Mouse (Mus musculus) stomach, embryonic 16.5 days (tissue): ENCODE measurements around the gene Slc39a7. TPM values are rescaled to one million over a fixed set of nuclear protein-coding genes. Genes with fewer than 3 reads are reported as not detected.

Source experiments
- ATAC-seq: fragments of 200-750 bp; cut with Nextera tagmentation; 2 replicates; pipeline ENCODE4 v1.8.0; 2017; ENCODE audit warnings: moderate number of reproducible peaks, moderate TSS enrichment; ENCODE audit not compliant: insufficient read depth, low FRiP score
- H3K27ac ChIP-seq: fragments of 300-500 bp; sonication (generic); 2 replicates; pipeline ENCODE4 v1.5.1; 2014; ENCODE audit warnings: low read length
- H3K27me3 ChIP-seq: fragments of 300-500 bp; sonication (generic); 2 replicates; pipeline ENCODE4 v1.6.1; 2014; ENCODE audit warnings: low read length, control low read depth, mixed read lengths; ENCODE audit not compliant: control insufficient read depth, insufficient read depth
- H3K36me3 ChIP-seq: fragments of 300-500 bp; sonication (generic); 2 replicates; pipeline ENCODE4 v1.6.1; 2014; ENCODE audit warnings: low read length; ENCODE audit not compliant: control insufficient read depth, insufficient read depth
- H3K4me1 ChIP-seq: fragments of 300-500 bp; sonication (generic); 2 replicates; pipeline ENCODE4 v1.6.1; 2014; ENCODE audit warnings: low read length, control low read depth, mixed read lengths; ENCODE audit not compliant: control insufficient read depth, insufficient read depth
- H3K4me2 ChIP-seq: fragments of 300-500 bp; sonication (generic); 2 replicates; pipeline ENCODE4 v1.6.1; 2014; ENCODE audit warnings: low read depth, low read length, mixed read lengths
- H3K4me3 ChIP-seq: fragments of 300-500 bp; sonication (generic); replicated peaks from 2 replicates; pipeline ENCODE4 v1.5.1; 2014; ENCODE audit warnings: mild to moderate bottlenecking, low read length
- H3K9ac ChIP-seq: fragments of 300-500 bp; sonication (generic); 2 replicates; pipeline ENCODE4 v1.6.1; 2014; ENCODE audit warnings: low read length
- H3K9me3 ChIP-seq: fragments of 300-500 bp; sonication (generic); replicated peaks from 2 replicates; pipeline ENCODE4 v1.6.1; 2016; ENCODE audit warnings: low read length, control low read depth; ENCODE audit not compliant: control insufficient read depth
- WGBS: fragments of 180-500 bp; shearing (Covaris S2); extraction: QIAGEN DNeasy Blood & Tissue Kit; methylation state at CpG from one replicate; pipeline ENCODE4 v1.1.7; 2014; 5-methylcytosine and 5-hydroxymethylcytosine counted together
- polyA plus RNA-seq: library from polyadenylated mRNA; unstranded; fragments of >200 nt; fragmentation: Nextera tagmentation; extraction: Ambion mirVana; gene quantifications from 2 replicates; pipeline ENCODE4 v1.2.1, GENCODE M21; 2015

Slc39a7 gene
- 194 and 195 TPM in 2 replicates for polyA plus RNA-seq

DNA sequence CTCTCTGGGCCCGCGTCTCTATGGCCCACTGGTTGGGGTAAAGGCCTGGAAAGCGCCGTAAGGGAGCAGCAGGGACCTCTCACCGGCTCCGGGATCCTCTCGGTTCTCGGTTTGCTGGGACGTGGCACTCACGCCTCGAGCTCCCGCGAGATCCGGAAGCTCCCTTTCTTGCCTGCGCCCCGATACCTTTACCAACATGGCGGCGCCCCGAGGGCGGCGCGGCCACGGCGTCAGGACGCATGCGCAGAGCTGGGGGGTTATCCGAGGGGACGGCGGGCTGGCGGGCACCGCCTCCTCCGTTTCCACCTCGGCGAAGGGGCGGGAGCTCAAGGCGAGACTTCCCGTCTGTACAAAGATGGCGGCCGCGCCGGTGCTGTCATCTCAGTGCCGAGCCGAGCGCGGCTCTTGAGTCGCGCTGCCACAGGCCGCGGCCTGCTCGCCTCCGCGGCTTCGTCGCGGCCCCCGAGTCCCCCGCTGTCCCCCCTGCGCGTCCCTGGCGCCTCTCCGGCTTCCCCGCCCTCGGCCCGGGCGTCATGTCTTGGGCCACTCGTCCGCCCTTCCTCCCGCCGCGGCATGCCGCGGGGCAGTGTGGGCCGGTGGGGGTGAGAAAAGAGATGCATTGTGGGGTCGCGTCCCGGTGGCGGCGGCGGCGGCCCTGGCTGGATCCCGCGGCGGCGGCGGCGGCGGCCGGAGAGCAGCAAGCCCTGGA lies at the start of gene Slc39a7, which contains the start of gene Rxrb:
Slc39a7 (minus strand) TSS at position 218 of the 709 bp plus-strand sequence.
Rxrb (plus strand) TSS at position 348 of the 709 bp plus-strand sequence.
- no peaks in the 10 kb centered on the region for H3K27me3 ChIP-seq
- WGBS = under 1% methylated on average over 87 of the region's 88 CpGs
- H3K27ac ChIP-seq = peak within 1 kb of the TSS; percentile 96
- peaks cover 28% of the 10 kb centered on the region for H3K36me3 ChIP-seq
- H3K4me1 ChIP-seq = peaks cover 47% of the 10 kb centered on the region
- H3K9me3 ChIP-seq = no peaks in the 10 kb centered on the region
- ATAC-seq = peak; percentile 85
- peak within 1 kb of the TSS; percentile 99 for H3K4me2 ChIP-seq
- peak within 1 kb of the TSS; percentile 93 for H3K4me3 ChIP-seq
- peak within 1 kb of the TSS; percentile 96 for H3K9ac ChIP-seq

- Histone ChIP-seq H3K4me2 (no peak overlapping the region), H3K27ac (no peak overlapping the region), H3K27me3 (peaks cover 17% of the 10 kb centered on the region), H3K36me3 (no peaks in the 10 kb centered on the region), H3K4me3 (no peak overlapping the region), H3K9ac (no peak overlapping the region), H3K9me3 (no peaks in the 10 kb centered on the region), H3K4me1 (no peaks in the 10 kb centered on the region)
- 12% methylated on average over 5 of the region's 5 CpGs for WGBS
- peak; percentile 59; the same call in 1 of the 2 replicates for ATAC-seq
Measured at GRCm38 (mm10) chr17:34079621-34080020, 48.1 kb upstream of the Slc39a7 start.

- 85% methylated on average over 11 of the region's 11 CpGs for WGBS
Measured at GRCm38 (mm10) chr17:34079002-34079401, 47.5 kb upstream of the Slc39a7 start.

GRCm38 (mm10) chr17:34078148-34078547 lies 46.7 kb upstream of the Slc39a7 start:
- no peak for ATAC-seq
- Histone ChIP-seq H3K9ac (no peak overlapping the region), H3K27me3 (peaks cover 17% of the 10 kb centered on the region), H3K4me1 (no peaks in the 10 kb centered on the region), H3K4me3 (no peak overlapping the region), H3K27ac (no peak overlapping the region), H3K9me3 (no peaks in the 10 kb centered on the region), H3K4me2 (no peak overlapping the region), H3K36me3 (no peaks in the 10 kb centered on the region)
- 56% methylated on average over 4 of the region's 4 CpGs for WGBS

More at GRCm38 (mm10) chr17:34079002-34079401, 47.5 kb upstream of the Slc39a7 start:
- H3K9ac ChIP-seq = no peak overlapping the region
- H3K27ac ChIP-seq = no peak overlapping the region
- no peaks in the 10 kb centered on the region for H3K4me1 ChIP-seq
- no peaks in the 10 kb centered on the region for H3K9me3 ChIP-seq
- H3K27me3 ChIP-seq = peaks cover 17% of the 10 kb centered on the region
- H3K4me2 ChIP-seq = no peak overlapping the region
- H3K36me3 ChIP-seq = no peaks in the 10 kb centered on the region
- no peak for ATAC-seq
- H3K4me3 ChIP-seq = no peak overlapping the region

- H3K27me3 ChIP-seq = peaks cover 17% of the 10 kb centered on the region
- no peak overlapping the region for H3K9ac ChIP-seq
- H3K27ac ChIP-seq = no peak overlapping the region
- ATAC-seq = no peak
- no peaks in the 10 kb centered on the region for H3K4me1 ChIP-seq
- H3K9me3 ChIP-seq = no peaks in the 10 kb centered on the region
- WGBS = 3% methylated on average over 9 of the region's 9 CpGs
- H3K36me3 ChIP-seq = no peaks in the 10 kb centered on the region
- no peak overlapping the region for H3K4me2 ChIP-seq
- H3K4me3 ChIP-seq = no peak overlapping the region
Measured at GRCm38 (mm10) chr17:34077549-34077948, 46.1 kb upstream of the Slc39a7 start.

DNA sequence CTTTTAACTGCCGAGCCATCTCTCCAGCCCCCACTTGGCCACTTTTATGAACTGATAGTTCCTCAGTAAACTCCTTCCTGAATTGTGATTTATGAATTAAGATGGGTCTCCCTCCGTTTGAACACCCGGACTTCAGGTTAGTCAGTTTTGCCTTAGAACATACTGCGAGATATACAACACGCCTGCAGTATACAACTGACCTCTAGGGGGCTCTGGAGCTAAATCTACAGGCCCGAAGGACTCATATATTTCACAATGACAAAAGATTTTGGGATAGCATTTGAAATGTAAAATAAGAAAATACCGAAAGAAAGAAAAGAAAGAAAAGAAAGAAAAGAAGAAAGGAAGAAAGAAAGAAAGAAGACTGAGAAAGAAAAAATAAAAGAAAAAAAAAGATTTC lies 43.8 kb upstream of the Slc39a7 start:
- Histone ChIP-seq H3K4me1 (no peaks in the 10 kb centered on the region), H3K9ac (no peak overlapping the region), H3K27me3 (peaks cover 17% of the 10 kb centered on the region), H3K27ac (no peak overlapping the region), H3K36me3 (no peaks in the 10 kb centered on the region), H3K4me3 (no peak overlapping the region), H3K9me3 (no peaks in the 10 kb centered on the region), H3K4me2 (no peak overlapping the region)
- no peak for ATAC-seq
- WGBS = 41% methylated on average over 7 of the region's 7 CpGs

DNA sequence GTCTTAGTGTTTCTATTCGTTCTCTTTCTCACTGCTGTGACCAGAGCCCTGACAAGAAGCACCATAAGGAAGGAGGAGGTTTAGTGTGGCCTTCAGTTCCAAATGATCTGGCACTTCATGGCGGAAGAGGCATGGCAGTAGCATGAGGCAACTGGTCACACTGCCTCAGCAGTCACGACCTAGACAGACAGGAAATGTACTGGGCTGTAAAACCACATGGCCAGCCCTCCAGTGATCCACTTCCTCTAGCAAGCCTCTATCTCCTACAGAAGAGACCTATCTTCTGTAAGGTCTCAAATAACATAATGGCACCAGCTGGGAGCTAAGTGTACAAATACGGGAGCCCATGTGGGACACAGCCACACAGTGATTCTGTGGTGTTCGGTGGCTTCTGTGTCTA lies 40.6 kb upstream of the Slc39a7 start:
- H3K36me3 ChIP-seq = no peaks in the 10 kb centered on the region
- no peak overlapping the region for H3K27ac ChIP-seq
- H3K4me3 ChIP-seq = no peak overlapping the region
- H3K9me3 ChIP-seq = no peaks in the 10 kb centered on the region
- H3K9ac ChIP-seq = no peak overlapping the region
- WGBS = 69% methylated on average over 5 of the region's 5 CpGs
- ATAC-seq = no peak
- H3K4me1 ChIP-seq = no peaks in the 10 kb centered on the region
- peaks cover 14% of the 10 kb centered on the region for H3K27me3 ChIP-seq
- H3K4me2 ChIP-seq = no peak overlapping the region

DNA sequence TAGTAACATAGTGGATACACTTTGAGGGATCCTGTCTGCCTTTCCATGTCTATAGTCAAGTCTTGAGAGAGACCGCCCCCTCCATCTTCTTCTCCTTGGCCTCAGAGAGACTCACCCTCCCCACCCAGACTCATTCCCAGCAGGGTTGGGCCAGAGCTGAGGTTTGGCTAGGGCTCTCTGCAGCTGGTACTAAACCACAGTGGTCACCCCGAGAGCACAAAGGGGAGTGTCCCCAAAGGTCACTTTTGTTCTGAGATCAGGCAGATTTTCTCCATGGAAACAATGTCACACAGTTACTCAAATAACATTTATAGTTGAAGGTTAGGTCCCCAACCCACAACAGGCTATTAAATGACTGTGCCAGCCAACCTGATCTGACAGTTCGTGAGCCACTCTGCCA lies 37.4 kb upstream of the Slc39a7 start:
- no peak for ATAC-seq
- Histone ChIP-seq H3K4me2 (no peak overlapping the region), H3K36me3 (no peaks in the 10 kb centered on the region), H3K9me3 (no peaks in the 10 kb centered on the region), H3K27me3 (no peaks in the 10 kb centered on the region), H3K4me3 (no peak overlapping the region), H3K9ac (no peak overlapping the region), H3K4me1 (no peaks in the 10 kb centered on the region), H3K27ac (no peak overlapping the region)
- WGBS = 39% methylated on average over 3 of the region's 3 CpGs

- no peaks in the 10 kb centered on the region for H3K9me3 ChIP-seq
- H3K27ac ChIP-seq = no peak overlapping the region
- WGBS = 47% methylated on average over 7 of the region's 7 CpGs
- no peaks in the 10 kb centered on the region for H3K36me3 ChIP-seq
- H3K9ac ChIP-seq = no peak overlapping the region
- H3K4me2 ChIP-seq = no peak overlapping the region
- no peaks in the 10 kb centered on the region for H3K4me1 ChIP-seq
- no peak overlapping the region for H3K4me3 ChIP-seq
- H3K27me3 ChIP-seq = no peaks in the 10 kb centered on the region
- no peak for ATAC-seq
Measured at GRCm38 (mm10) chr17:34057224-34057623, 25.7 kb upstream of the Slc39a7 start.
